Mouse (Mus musculus) G1E (cell line): ENCODE measurements around the gene Ciao2b.

Experiments
- CTCF ChIP-seq: IDR thresholded peaks from 2 replicates; pipeline ENCODE4 v1.5.1; 2012; ENCODE audit warnings: low read depth, low read length, inconsistent platforms, mixed read lengths
- GATA1 ChIP-seq: IDR thresholded peaks from 2 replicates; pipeline ENCODE4 v1.6.1; 2012; ENCODE audit warnings: borderline replicate concordance, low read length, inconsistent platforms, mixed read lengths
- POLR2AphosphoS5 ChIP-seq: IDR thresholded peaks from 2 replicates; pipeline ENCODE4 v1.6.1; 2012; ENCODE audit warnings: low read depth, low read length, inconsistent platforms; ENCODE audit not compliant: insufficient replicate concordance
- TAL1 ChIP-seq: conservative IDR thresholded peaks from 2 replicates; pipeline ENCODE4 v1.6.1; 2012; ENCODE audit warnings: low read depth, low read length, inconsistent platforms, mixed read lengths

DNA sequence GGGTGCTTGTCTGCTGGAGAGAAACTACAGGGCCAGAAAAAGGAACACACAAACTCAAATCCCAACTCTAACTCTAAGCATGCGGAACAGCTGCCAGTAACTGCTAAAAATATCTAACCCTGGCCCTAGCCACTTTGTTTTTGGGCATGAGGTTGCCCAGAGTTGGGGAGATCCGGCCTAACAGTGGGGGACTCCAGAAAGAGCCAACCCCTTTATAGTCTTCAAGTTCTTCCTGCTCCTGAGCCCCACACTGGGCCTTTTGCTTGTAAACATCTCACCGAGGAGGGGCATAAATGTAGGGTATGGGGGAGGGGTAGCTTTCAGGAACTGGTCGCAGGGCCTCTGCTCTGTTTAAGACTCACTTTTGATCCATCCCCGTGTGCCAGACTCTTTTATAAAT, 9.8 kb downstream of the Ciao2b start:
- TF ChIP-seq TAL1 (no peak), GATA1 (no peak), CTCF (no peak), POLR2AphosphoS5 (no peak)
